Mouse (Mus musculus) kidney, postnatal 0 days (tissue): ENCODE measurements at regions not wholly inside any gene's neighbourhood (a gene's known extent, or its start where the extent isn't known, plus 50 kb on each side); places are given as distances from the start of the nearest gene placed in this dataset.
A peak's percentile ranks its signal among the peaks of the same experiment; 100 is the strongest.
"Not testable (repeated sequence)": the region's sequence is repeated elsewhere in the genome, so short reads cannot be mapped to it uniquely, and the experiment has no call there.

Experiments
- ATAC-seq: fragments of 200-750 bp; cut with Nextera tagmentation; replicated peaks from 2 replicates; pipeline ENCODE4 v1.8.0; 2017; ENCODE audit warnings: low read depth, moderate number of reproducible peaks, moderate TSS enrichment, moderate library complexity; ENCODE audit not compliant: low FRiP score
- DNase-seq: peaks from one replicate; pipeline ENCODE4 v3.0.0-alpha.2; 2016; ENCODE audit warnings: low spot score
- H3K27ac ChIP-seq: fragments of 300-500 bp; sonication (generic); 2 replicates; pipeline ENCODE4 v1.5.1; 2014; ENCODE audit warnings: mild to moderate bottlenecking
- H3K27me3 ChIP-seq: fragments of 300-500 bp; sonication (generic); 2 replicates; pipeline ENCODE4 v1.6.1; 2014; ENCODE audit warnings: low read length, mixed read lengths; ENCODE audit not compliant: insufficient read depth
- H3K36me3 ChIP-seq: fragments of 300-500 bp; sonication (generic); 2 replicates; pipeline ENCODE4 v1.6.1; 2014; ENCODE audit warnings: low read length, mixed read lengths; ENCODE audit not compliant: insufficient read depth
- H3K4me1 ChIP-seq: fragments of 300-500 bp; sonication (generic); replicated peaks from 2 replicates; pipeline ENCODE4 v1.6.1; 2014; ENCODE audit warnings: antibody characterized with exemption, low read length, mixed read lengths; ENCODE audit not compliant: insufficient read depth
- H3K4me2 ChIP-seq: fragments of 300-500 bp; sonication (generic); 2 replicates; pipeline ENCODE4 v1.6.1; 2014; ENCODE audit warnings: mild to moderate bottlenecking, low read length, moderate library complexity, mixed read lengths
- H3K4me3 ChIP-seq: fragments of 300-500 bp; sonication (generic); replicated peaks from 2 replicates; pipeline ENCODE4 v1.5.1; 2014; ENCODE audit warnings: low read depth, low read length
- H3K9ac ChIP-seq: fragments of 300-500 bp; sonication (generic); 2 replicates; pipeline ENCODE4 v1.6.1; 2014; ENCODE audit warnings: low read depth, low read length
- H3K9me3 ChIP-seq: fragments of 300-500 bp; sonication (generic); replicated peaks from 2 replicates; pipeline ENCODE4 v1.6.1; 2016; ENCODE audit warnings: low read length, inconsistent platforms, mixed read lengths
- CTCF ChIP-seq: IDR thresholded peaks from 2 replicates; pipeline ENCODE4 v1.5.1; 2016; ENCODE audit warnings: antibody characterized with exemption, low read depth, mild to moderate bottlenecking, moderate library complexity
- WGBS: fragments of 180-500 bp; shearing (Covaris S2); extraction: QIAGEN DNeasy Blood & Tissue Kit; methylation state at CpG from one replicate; pipeline ENCODE4 v1.1.7; 2014; 5-methylcytosine and 5-hydroxymethylcytosine counted together

GRCm38 (mm10) chr10:68999610-69000009 lies 151.6 kb upstream of the Rhobtb1 start:
- Histone ChIP-seq H3K36me3 (no peaks in the 10 kb centered on the region), H3K4me2 (no peak overlapping the region), H3K4me1 (no peaks in the 10 kb centered on the region), H3K27me3 (no peaks in the 10 kb centered on the region), H3K4me3 (no peak overlapping the region), H3K27ac (no peak overlapping the region), H3K9ac (no peak overlapping the region), H3K9me3 (0 out of 2 replicates have a peak, but pooled peaks cover 3% of the 10 kb centered on the region)
- no peak for TF ChIP-seq CTCF
- DNase-seq (no peak), ATAC-seq (no peak)
- 92% methylated on average over 6 of the region's 6 CpGs for WGBS

GRCm38 (mm10) chr10:69001654-69002435 lies 149.4 kb upstream of the Rhobtb1 start:
- no peaks in the 10 kb centered on the region for H3K27me3 ChIP-seq
- WGBS: 87% methylated on average over 12 of the region's 12 CpGs

GRCm38 (mm10) chr10:69005199-69005872 lies 145.9 kb upstream of the Rhobtb1 start:
- 33% methylated on average over 9 of the region's 9 CpGs for WGBS
- no peak overlapping the region for H3K4me3 ChIP-seq
- DNase-seq (peak; percentile 81), ATAC-seq (no peak)
- no peaks in the 10 kb centered on the region for H3K27me3 ChIP-seq
- H3K4me1 ChIP-seq: no peaks in the 10 kb centered on the region
- H3K9ac ChIP-seq: no peak overlapping the region
- TF ChIP-seq CTCF: peak; percentile 90
- no peak overlapping the region for H3K27ac ChIP-seq
- H3K4me2 ChIP-seq: no peak overlapping the region
- H3K9me3 ChIP-seq: 0 out of 2 replicates have a peak, but pooled peaks cover 3% of the 10 kb centered on the region
- no peaks in the 10 kb centered on the region for H3K36me3 ChIP-seq

More at GRCm38 (mm10) chr10:69001654-69002435, 149.4 kb upstream of the Rhobtb1 start:
- Histone ChIP-seq H3K4me3 (no peak overlapping the region), H3K4me1 (no peaks in the 10 kb centered on the region), H3K4me2 (no peak overlapping the region), H3K27ac (no peak overlapping the region), H3K36me3 (no peaks in the 10 kb centered on the region), H3K9ac (no peak overlapping the region), H3K9me3 (0 out of 2 replicates have a peak, but pooled peaks cover 3% of the 10 kb centered on the region)
- DNase-seq (no peak), ATAC-seq (no peak)
- no peak for TF ChIP-seq CTCF

GRCm38 (mm10) chr10:69008679-69009078 lies 142.6 kb upstream of the Rhobtb1 start:
- not testable (repeated sequence) for ATAC-seq, H3K9ac ChIP-seq, DNase-seq, H3K9me3 ChIP-seq, H3K27ac ChIP-seq, H3K4me3 ChIP-seq, H3K27me3 ChIP-seq, H3K4me2 ChIP-seq, H3K4me1 ChIP-seq, H3K36me3 ChIP-seq
- WGBS: 87% methylated on average over 8 of the region's 8 CpGs

GRCm38 (mm10) chr10:69020811-69021743 lies 130.2 kb upstream of the Rhobtb1 start:
- WGBS: 63% methylated on average over 30 of the region's 30 CpGs
- peak overlapping the region; percentile 29 for H3K4me2 ChIP-seq
- ATAC-seq: no peak
- H3K36me3 ChIP-seq: no peaks in the 10 kb centered on the region
- H3K27me3 ChIP-seq: no peaks in the 10 kb centered on the region
- no peak for DNase-seq
- H3K9me3 ChIP-seq: no peaks in the 10 kb centered on the region
- no peak for TF ChIP-seq CTCF
- H3K4me1 ChIP-seq: no peaks in the 10 kb centered on the region
- H3K27ac ChIP-seq: no peak overlapping the region
- H3K4me3 ChIP-seq: no peak overlapping the region
- no peak overlapping the region for H3K9ac ChIP-seq

GRCm38 (mm10) chr10:69033410-69033809 lies 117.8 kb upstream of the Rhobtb1 start:
- H3K36me3 ChIP-seq: no peaks in the 10 kb centered on the region
- no peaks in the 10 kb centered on the region for H3K4me1 ChIP-seq
- WGBS: 71% methylated on average over 9 of the region's 9 CpGs
- H3K9ac ChIP-seq: no peak overlapping the region
- TF ChIP-seq CTCF: no peak
- H3K4me2 ChIP-seq: no peak overlapping the region
- no peak overlapping the region for H3K27ac ChIP-seq
- ATAC-seq (no peak), DNase-seq (no peak)
- H3K27me3 ChIP-seq: no peaks in the 10 kb centered on the region
- no peak overlapping the region for H3K4me3 ChIP-seq
- no peaks in the 10 kb centered on the region for H3K9me3 ChIP-seq
